Mouse (Mus musculus) cortical plate, adult 2 months (tissue): ENCODE data around the gene Gm47985. TPM values are rescaled to one million over a fixed set of nuclear protein-coding genes. Genes with fewer than 3 reads are reported as not detected.
"Not testable (repeated sequence)": the region's sequence is repeated elsewhere in the genome, so short reads cannot be mapped to it uniquely, and the experiment has no call there.

Experiments
- H3K27ac ChIP-seq: fragments of 200-500 bp; 2 replicates; pipeline ENCODE4 v1.5.1; 2012; ENCODE audit warnings: low read length, control low read depth, inconsistent platforms; ENCODE audit not compliant: insufficient read depth
- H3K4me1 ChIP-seq: fragments of 200-500 bp; 2 replicates; pipeline ENCODE4 v1.6.1; 2011; ENCODE audit warnings: low read length; ENCODE audit not compliant: control insufficient read depth, insufficient read depth
- H3K4me3 ChIP-seq: fragments of 200-500 bp; 2 replicates; pipeline ENCODE4 v1.5.1; 2011; ENCODE audit warnings: mild to moderate bottlenecking, low read length, control low read depth; ENCODE audit not compliant: insufficient read depth
- CTCF ChIP-seq: fragments of 200-500 bp; IDR thresholded peaks from 2 replicates; pipeline ENCODE4 v1.5.1; 2011; ENCODE audit warnings: mild to moderate bottlenecking, control low read depth, low read length; ENCODE audit not compliant: insufficient read depth; ENCODE audit errors: extremely low read depth
- POLR2A ChIP-seq: fragments of 200-500 bp; IDR thresholded peaks from 2 replicates; pipeline ENCODE4 v1.6.1; 2011; ENCODE audit warnings: mild to moderate bottlenecking, low read length, control low read depth; ENCODE audit not compliant: insufficient read depth; ENCODE audit errors: extremely low read depth
- polyA plus RNA-seq: library from polyadenylated mRNA; depleted of rRNA; stranded (reverse); fragments of >200 nt; gene quantifications from 2 replicates; pipeline ENCODE4 v1.2.3, GENCODE M21; 2012; rRNA removed

The Gm47985 gene
- polyA plus RNA-seq: not detected in 2 replicates

DNA sequence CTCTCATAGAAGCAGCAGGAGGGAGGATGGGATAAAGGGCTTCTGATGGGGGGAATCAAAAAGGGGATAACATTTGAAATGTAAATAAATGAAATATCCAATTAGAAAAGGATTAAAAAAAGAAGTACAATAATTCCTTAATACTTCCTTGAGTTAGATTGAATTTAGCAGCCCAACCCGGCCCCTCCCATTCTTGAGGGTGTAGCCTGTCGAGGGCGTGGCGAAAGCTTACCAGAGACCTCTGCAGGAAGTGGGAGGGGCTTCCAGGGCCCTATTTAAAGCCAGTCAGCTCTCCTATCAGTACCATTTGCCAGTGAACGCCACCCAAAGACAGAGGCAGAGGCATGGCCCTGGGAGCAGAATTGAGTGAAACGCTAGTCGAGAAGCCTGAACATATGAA, at the start of gene Gm47985:
TSS of gene Gm47985 (plus strand) at position 272 of the 400 bp plus-strand sequence.
- not testable (repeated sequence) for H3K4me1 ChIP-seq, H3K4me3 ChIP-seq, H3K27ac ChIP-seq

DNA sequence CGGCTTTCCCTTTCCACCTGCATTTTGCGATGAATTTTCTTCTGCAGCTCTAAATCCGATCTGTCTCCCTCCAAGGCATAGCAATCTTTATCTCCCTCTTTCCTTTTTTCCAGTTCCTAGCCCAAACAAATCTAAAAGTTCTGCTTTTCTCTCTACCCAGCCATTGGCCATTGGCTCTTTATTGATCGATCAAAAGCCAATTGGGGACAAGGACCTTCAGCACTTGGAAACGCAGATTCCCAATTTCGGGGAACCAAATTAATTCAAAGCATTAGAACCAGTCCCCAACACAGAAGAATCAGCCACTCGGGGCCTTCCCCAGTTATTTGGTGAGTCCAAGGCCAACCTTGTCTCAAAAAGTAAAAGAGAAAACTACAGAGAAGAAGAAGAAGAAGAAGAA, 49.7 kb upstream of the Gm47985 start:
- Histone ChIP-seq H3K4me1 (no peaks in the 10 kb centered on the region), H3K4me3 (no peak overlapping the region), H3K27ac (no peak overlapping the region)
- no peak for TF ChIP-seq POLR2A
- no peak for TF ChIP-seq CTCF

DNA sequence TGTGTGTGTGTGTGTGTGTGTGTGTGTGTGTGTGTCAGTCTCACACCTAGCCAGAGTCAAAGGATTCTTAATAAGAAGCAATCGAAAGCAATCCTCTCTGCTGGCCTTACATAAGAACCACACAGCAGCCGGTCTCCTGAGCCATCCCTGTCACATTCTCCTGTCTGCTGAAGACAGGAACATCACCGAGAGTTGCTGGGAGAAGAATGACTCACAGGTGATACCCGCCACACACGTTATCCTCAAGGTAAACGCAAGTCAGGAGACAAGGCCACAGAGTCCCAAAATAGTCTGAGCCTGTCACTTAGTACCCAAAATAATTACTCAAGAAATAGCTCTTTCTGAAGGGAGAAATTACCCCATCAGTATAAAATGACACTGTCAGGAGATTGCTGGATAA, 43.9 kb upstream of the Gm47985 start:
- Histone ChIP-seq H3K4me3 (no peak overlapping the region), H3K4me1 (no peaks in the 10 kb centered on the region), H3K27ac (no peak overlapping the region)
- TF ChIP-seq CTCF (no peak), POLR2A (no peak)

DNA sequence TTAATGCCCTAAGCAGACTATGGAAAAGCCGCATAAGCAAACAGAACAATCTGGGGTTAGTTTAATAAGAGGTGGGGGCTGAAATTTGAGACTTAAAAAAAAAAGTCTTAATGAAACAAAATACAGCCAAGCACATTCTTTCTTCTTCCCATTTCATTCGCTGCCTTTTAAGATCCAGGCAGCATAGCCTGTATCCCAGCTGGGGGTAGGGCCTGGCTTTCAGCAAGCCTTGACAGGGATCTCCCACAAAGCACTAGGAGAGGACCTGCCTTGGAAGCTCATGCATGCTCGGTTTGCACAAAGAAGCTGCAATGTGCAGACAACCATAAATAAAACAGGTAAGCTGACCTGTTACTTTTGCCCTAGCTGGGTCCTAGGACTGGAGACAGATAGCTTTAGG, 41.4 kb upstream of the Gm47985 start:
- Histone ChIP-seq H3K27ac (no peak overlapping the region), H3K4me3 (no peak overlapping the region), H3K4me1 (no peaks in the 10 kb centered on the region)
- TF ChIP-seq CTCF: no peak
- TF ChIP-seq POLR2A: no peak

DNA sequence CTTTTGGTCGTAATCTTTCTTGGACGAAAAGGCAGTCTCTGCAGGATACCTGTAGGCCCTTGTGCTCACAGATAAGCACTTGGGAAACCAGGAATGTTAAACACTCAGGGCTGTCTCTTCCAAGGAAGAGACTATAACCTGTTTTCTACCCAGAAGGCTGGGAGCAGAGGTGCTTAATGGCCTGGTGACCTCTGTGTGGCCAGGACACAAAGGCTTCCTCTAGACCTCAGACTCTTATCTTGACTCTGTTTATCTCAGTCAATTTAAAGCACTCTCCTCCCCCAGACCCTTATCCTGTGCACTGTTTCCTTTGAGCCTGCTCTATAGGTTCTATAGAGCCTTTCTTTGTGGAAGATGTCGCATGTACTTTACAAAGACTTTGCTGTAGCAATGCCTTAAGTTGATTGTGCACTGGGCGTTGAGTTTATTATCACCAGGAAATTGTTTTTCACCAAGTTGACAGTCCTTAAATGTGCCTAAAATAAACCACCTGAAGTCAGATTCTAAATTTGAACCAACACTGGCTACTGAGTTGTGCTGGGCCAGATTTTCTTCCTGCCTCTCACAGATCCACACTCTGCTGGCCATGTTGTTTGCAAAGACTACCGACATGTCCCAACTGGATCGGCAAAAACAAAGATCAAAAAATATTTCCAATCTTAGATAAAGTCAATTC, 37.7 kb upstream of the Gm47985 start:
- no peak for TF ChIP-seq CTCF
- no peak for TF ChIP-seq POLR2A

DNA sequence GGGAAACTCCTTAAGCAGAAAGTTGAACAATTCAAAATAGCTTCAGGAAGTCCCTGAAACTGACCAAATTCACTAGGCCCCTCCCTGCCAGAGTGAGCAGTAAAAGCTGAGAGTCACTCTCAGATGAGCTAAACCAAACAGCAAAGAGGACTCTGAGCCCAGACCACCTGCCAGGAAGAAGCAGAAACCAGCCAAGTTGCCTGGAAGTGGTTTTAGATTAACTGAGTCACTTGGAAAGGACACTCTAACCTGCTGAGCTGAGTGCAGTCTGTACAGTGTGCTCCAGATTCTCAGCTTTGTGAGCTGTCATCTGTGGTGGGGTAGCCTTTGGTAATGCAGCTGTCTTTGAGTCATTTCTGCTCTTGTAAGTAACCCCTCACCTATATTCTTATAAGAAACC, 34.5 kb upstream of the Gm47985 start:
- no peaks in the 10 kb centered on the region for H3K4me1 ChIP-seq
- H3K27ac ChIP-seq: no peak overlapping the region
- TF ChIP-seq POLR2A: no peak
- TF ChIP-seq CTCF: no peak
- H3K4me3 ChIP-seq: no peak overlapping the region

More for the DNA sequence above, 37.7 kb upstream of the Gm47985 start:
- Histone ChIP-seq H3K27ac (no peak overlapping the region), H3K4me1 (no peaks in the 10 kb centered on the region), H3K4me3 (no peak overlapping the region)

DNA sequence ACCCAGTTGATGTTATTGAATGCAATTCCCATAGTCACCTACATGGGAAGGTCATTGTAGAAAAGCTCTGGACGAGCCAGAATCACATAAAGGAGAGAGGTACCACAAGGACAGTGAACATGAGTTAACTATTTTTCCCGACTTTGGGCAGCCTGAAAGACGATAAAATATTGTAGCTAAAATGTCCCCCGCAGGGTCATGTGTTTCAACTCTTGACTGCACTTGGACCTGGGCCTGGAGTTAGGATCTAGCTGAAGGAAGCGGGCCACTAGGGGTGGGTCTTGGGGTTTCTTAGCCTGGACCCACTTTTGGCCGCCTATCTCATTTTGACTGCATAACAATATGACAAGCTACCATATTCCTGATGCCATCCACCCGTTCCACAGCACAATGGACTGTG, 32.1 kb upstream of the Gm47985 start:
- Histone ChIP-seq H3K4me1 (no peaks in the 10 kb centered on the region), H3K4me3 (no peak overlapping the region), H3K27ac (no peak overlapping the region)
- TF ChIP-seq POLR2A (no peak), CTCF (no peak)

DNA sequence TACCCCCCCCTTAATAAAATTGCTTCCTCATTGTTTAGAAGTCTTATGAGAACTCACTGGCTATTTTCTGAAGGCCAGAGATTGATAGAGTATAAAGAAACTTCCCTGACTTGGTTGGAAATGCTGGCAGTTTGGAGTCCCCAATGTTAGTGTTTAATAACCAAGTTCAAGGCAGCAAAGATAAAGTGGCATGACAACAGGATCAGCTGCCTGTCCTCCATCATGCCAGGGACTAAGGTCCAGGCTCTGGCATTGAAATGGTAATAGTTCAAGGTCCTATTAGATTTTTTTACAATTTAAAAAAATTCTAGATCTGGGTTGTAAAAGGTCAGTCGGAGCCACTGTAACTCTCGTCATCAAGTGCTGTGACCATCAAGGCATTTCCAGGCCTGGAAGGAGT, 31.2 kb upstream of the Gm47985 start:
- TF ChIP-seq CTCF (no peak), POLR2A (no peak)
- H3K27ac ChIP-seq: no peak overlapping the region
- H3K4me1 ChIP-seq: no peaks in the 10 kb centered on the region
- no peak overlapping the region for H3K4me3 ChIP-seq

DNA sequence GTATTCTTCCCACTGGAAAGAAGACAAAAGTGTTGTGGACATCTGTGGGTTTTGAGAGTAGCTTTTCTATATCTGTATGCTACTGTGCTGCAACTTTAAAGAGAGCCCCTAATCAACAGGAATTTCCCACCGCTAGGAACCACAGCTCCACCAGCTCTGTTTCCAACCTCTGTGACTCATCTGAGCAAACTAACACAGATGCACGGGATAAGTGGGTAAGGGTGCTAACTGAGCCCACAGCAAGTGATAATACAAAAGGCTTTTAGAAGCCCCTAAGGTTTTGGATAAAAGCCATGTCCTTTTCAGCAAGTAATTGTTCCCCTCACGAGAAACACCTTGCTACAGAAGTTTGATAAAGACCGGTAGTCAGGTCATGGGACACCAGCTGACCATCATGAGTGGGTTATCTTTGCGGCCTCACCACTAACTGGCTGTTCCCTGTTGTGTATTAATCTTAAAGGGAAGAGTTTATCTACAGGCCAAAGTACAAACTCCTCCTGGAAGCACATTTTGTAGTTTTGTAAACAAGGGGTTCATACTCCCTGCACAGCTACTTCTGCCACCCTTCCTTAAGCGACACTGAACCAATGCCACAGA, 29.2 kb upstream of the Gm47985 start:
- TF ChIP-seq POLR2A: no peak
- no peak for TF ChIP-seq CTCF
- Histone ChIP-seq H3K4me1 (no peaks in the 10 kb centered on the region), H3K4me3 (no peak overlapping the region), H3K27ac (no peak overlapping the region)

DNA sequence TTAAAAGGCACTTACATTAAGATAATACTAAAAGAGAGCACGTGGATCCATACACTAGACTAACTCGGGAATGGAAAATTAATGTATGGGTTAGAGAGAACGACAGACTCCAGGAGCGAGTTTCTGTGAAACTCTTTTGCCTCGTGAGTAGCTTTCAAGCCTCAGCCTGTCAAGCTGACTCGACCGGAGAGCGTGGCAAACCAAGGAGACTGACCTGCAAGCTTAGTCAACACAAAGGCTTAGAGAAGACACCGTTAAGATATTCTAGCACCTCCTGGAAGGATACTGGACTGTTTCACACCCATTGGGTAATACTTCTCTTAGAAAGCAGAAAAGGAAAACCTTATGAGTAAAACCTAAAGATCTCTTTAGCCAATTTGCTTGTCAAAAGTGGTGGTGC, 28.2 kb upstream of the Gm47985 start:
- not testable (repeated sequence) for H3K4me1 ChIP-seq, H3K27ac ChIP-seq, H3K4me3 ChIP-seq
